Mouse (Mus musculus) forebrain, postnatal 0 days (tissue): ENCODE measurements at regions not wholly inside any gene's neighbourhood (a gene's known extent, or its start where the extent isn't known, plus 50 kb on each side); places are given as distances from the start of the nearest gene placed in this dataset.

Source experiments
- ATAC-seq: fragments of 200-750 bp; cut with Nextera tagmentation; 2 replicates; pipeline ENCODE4 v1.8.0; 2017; ENCODE audit warnings: mild to moderate bottlenecking, moderate library complexity
- DNase-seq: peaks from one replicate; pipeline ENCODE4 v3.0.0-alpha.2; 2015
- H3K27ac ChIP-seq: fragments of 300-500 bp; sonication (generic); 2 replicates; pipeline ENCODE4 v1.5.1; 2014; ENCODE audit warnings: low read depth, mild to moderate bottlenecking, antibody characterized with exemption, low read length, moderate library complexity, mixed read lengths
- H3K27me3 ChIP-seq: fragments of 300-500 bp; sonication (generic); 2 replicates; pipeline ENCODE4 v1.6.1; 2014; ENCODE audit warnings: mild to moderate bottlenecking, low read length, mixed read lengths; ENCODE audit not compliant: insufficient read depth
- H3K36me3 ChIP-seq: fragments of 300-500 bp; sonication (generic); 2 replicates; pipeline ENCODE4 v1.6.1; 2014; ENCODE audit warnings: mild to moderate bottlenecking, moderate library complexity; ENCODE audit not compliant: insufficient read depth
- H3K4me1 ChIP-seq: fragments of 300-500 bp; sonication (generic); 2 replicates; pipeline ENCODE4 v1.6.1; 2014; ENCODE audit warnings: antibody characterized with exemption; ENCODE audit not compliant: insufficient read depth
- H3K4me2 ChIP-seq: fragments of 300-500 bp; sonication (generic); 2 replicates; pipeline ENCODE4 v1.6.1; 2014; ENCODE audit warnings: low read depth, mild to moderate bottlenecking, moderate library complexity
- H3K4me3 ChIP-seq: fragments of 300-500 bp; sonication (generic); 2 replicates; pipeline ENCODE4 v1.5.1; 2014; ENCODE audit warnings: low read depth, low read length, mixed read lengths
- H3K9ac ChIP-seq: fragments of 300-500 bp; sonication (generic); 2 replicates; pipeline ENCODE4 v1.6.1; 2014; ENCODE audit warnings: mild to moderate bottlenecking
- H3K9me3 ChIP-seq: fragments of 300-500 bp; sonication (generic); 2 replicates; pipeline ENCODE4 v1.6.1; 2016; ENCODE audit warnings: low read length
- CTCF ChIP-seq: sonication (generic); IDR thresholded peaks from 2 replicates; pipeline ENCODE4 v1.5.1; 2016; ENCODE audit warnings: antibody characterized with exemption, control low read depth, low read depth
- WGBS: fragments of 180-500 bp; shearing (Covaris S2); extraction: QIAGEN DNeasy Blood & Tissue Kit; methylation state at CpG from one replicate; pipeline ENCODE4 v1.1.7; 2014; 5-methylcytosine and 5-hydroxymethylcytosine counted together

- no peak overlapping the region for H3K27ac ChIP-seq
- no peak overlapping the region for H3K4me2 ChIP-seq
- no peaks in the 10 kb centered on the region for H3K36me3 ChIP-seq
- H3K9me3 ChIP-seq: no peaks in the 10 kb centered on the region
- WGBS: 69% methylated on average over 7 of the region's 7 CpGs
- H3K4me1 ChIP-seq: no peaks in the 10 kb centered on the region
- H3K9ac ChIP-seq: no peak overlapping the region
- H3K4me3 ChIP-seq: no peak overlapping the region
- ATAC-seq: no peak
- no peak for DNase-seq
- no peaks in the 10 kb centered on the region for H3K27me3 ChIP-seq
- no peak for TF ChIP-seq CTCF
Measured at GRCm38 (mm10) chr1:71821099-71821498, 168.1 kb upstream of the Fn1 start.

- no peak overlapping the region for H3K4me2 ChIP-seq
- H3K9me3 ChIP-seq: no peaks in the 10 kb centered on the region
- no peak for ATAC-seq
- no peaks in the 10 kb centered on the region for H3K27me3 ChIP-seq
- 82% methylated on average over 9 of the region's 9 CpGs for WGBS
- H3K4me3 ChIP-seq: no peak overlapping the region
- no peak for DNase-seq
- TF ChIP-seq CTCF: no peak
- H3K27ac ChIP-seq: no peak overlapping the region
- H3K36me3 ChIP-seq: no peaks in the 10 kb centered on the region
- H3K4me1 ChIP-seq: no peaks in the 10 kb centered on the region
- H3K9ac ChIP-seq: no peak overlapping the region
Measured at GRCm38 (mm10) chr1:71816306-71816705, 163.3 kb upstream of the Fn1 start.

GRCm38 (mm10) chr1:71814141-71814540 is 161.1 kb upstream of the Fn1 start:
- H3K27me3 ChIP-seq: no peaks in the 10 kb centered on the region
- no peaks in the 10 kb centered on the region for H3K9me3 ChIP-seq
- WGBS: 87% methylated on average over 4 of the region's 4 CpGs
- H3K36me3 ChIP-seq: no peaks in the 10 kb centered on the region
- TF ChIP-seq CTCF: no peak
- no peak overlapping the region for H3K4me3 ChIP-seq
- H3K4me1 ChIP-seq: no peaks in the 10 kb centered on the region
- no peak overlapping the region for H3K4me2 ChIP-seq
- H3K27ac ChIP-seq: no peak overlapping the region
- no peak for DNase-seq
- H3K9ac ChIP-seq: no peak overlapping the region
- no peak for ATAC-seq

DNA sequence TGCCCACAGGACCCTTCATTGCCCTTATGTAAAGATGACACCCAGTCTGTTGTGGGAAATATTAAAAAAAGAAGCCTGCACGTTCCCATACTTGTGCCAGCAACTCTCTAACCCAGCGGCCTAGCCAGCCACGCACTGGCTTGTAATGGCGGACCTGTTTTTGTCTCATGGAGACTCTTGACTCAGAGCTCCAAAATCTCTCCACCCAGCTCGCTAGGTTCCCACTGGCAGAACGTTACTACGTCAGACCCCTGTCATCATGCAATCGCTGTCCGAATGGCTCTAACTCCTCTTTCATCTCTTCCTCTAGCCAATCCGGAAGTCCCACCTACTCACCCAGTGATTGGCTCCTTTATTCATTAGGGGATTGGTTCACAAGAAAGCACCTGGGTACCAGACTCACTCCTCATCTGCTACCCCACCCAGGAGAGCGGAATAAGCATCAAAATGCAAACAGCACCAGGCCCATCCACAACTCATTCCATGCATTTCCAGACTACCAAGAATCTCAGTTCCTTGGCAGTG is 159.2 kb upstream of the Fn1 start:
- ATAC-seq: no peak
- WGBS: 94% methylated on average over 11 of the region's 11 CpGs
- Histone ChIP-seq H3K4me1 (no peaks in the 10 kb centered on the region), H3K27ac (no peak overlapping the region), H3K36me3 (no peaks in the 10 kb centered on the region), H3K4me2 (no peak overlapping the region), H3K9ac (no peak overlapping the region), H3K27me3 (no peaks in the 10 kb centered on the region), H3K4me3 (no peak overlapping the region), H3K9me3 (no peaks in the 10 kb centered on the region)
- TF ChIP-seq CTCF: no peak
- no peak for DNase-seq

DNA sequence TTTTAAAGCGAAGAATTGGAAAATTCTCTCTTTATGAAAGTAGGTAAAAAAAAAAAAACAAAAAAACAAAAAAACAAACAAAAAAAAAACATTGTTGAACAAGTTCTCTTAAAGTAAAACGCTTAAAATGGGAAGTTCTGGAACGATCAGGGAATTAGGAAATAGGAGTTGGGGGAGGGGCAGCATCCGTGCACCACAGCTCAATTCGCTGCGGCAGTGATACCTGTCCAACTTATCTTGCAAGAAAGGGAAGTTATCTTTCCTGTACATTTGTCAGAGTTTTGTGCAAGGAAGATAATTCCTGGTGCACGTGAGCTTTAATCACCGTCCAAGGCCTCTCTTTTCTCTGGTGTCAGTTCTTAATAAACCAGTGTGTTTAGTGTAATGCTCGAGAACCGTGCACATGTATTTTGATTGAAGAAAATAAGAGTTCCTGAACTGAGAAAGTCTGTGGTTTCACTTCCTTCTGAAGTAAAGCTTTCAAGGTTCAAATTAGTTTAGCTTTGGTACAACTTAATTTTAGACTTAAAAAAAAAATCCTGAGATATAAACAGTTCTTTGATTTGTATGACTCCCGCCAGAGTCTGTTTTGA is 158.3 kb upstream of the Fn1 start:
- DNase-seq: no peak
- Histone ChIP-seq H3K9ac (no peak overlapping the region), H3K4me3 (no peak overlapping the region), H3K27ac (no peak overlapping the region), H3K4me2 (no peak overlapping the region), H3K9me3 (no peaks in the 10 kb centered on the region), H3K36me3 (no peaks in the 10 kb centered on the region), H3K27me3 (no peaks in the 10 kb centered on the region), H3K4me1 (no peaks in the 10 kb centered on the region)
- ATAC-seq: no peak
- TF ChIP-seq CTCF: no peak
- WGBS: 88% methylated on average over 11 of the region's 11 CpGs

DNA sequence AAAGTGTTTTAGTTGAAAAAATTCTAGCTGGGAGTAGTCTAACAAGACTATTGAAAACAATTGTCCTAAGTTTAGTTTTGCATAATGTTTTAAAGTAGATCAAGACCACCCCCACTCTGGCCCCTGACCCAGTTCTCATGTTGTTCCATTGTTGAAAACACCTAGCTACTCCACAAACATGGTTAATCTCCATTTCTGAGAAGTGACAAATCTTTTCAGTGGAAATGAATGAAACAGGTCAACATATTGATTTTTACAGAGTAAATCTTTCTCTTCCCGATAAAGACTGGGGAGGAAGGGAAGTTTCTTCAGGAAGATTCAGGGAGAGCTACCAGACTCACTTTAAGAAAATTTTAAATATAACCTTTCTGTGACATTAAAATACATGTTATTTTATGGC is 155.0 kb upstream of the Fn1 start:
- ATAC-seq (no peak), DNase-seq (no peak)
- no peak for TF ChIP-seq CTCF
- Histone ChIP-seq H3K4me3 (no peak overlapping the region), H3K9ac (no peak overlapping the region), H3K27ac (no peak overlapping the region), H3K27me3 (no peaks in the 10 kb centered on the region), H3K36me3 (no peaks in the 10 kb centered on the region), H3K9me3 (no peaks in the 10 kb centered on the region), H3K4me1 (no peaks in the 10 kb centered on the region), H3K4me2 (no peak overlapping the region)
- WGBS: 73% methylated on average over 1 of the region's 1 CpGs

DNA sequence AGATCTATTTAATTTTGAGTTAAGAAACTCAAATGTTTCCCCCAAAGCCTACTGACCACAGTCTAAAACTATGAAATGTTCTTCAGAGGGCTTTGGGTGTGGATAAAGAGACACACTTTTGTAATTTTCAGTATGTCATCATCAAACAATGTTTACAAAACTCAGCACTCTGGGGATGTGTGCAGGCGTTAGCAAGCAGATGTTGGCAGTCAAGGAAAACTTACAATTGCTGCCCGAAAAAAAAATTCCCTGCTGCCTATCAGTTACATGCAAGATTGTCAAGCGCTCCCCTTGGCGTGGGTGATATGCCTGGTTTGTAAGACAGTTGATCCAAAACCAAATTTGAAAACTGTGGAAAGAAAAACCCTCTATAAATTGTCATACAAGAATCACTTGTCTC is 154.6 kb upstream of the Fn1 start:
- Histone ChIP-seq H3K27me3 (no peaks in the 10 kb centered on the region), H3K36me3 (no peaks in the 10 kb centered on the region), H3K9me3 (no peaks in the 10 kb centered on the region), H3K4me3 (no peak overlapping the region), H3K4me1 (no peaks in the 10 kb centered on the region), H3K27ac (no peak overlapping the region), H3K4me2 (no peak overlapping the region), H3K9ac (no peak overlapping the region)
- DNase-seq (no peak), ATAC-seq (no peak)
- WGBS: 55% methylated on average over 4 of the region's 4 CpGs
- no peak for TF ChIP-seq CTCF
